Mouse (Mus musculus) hindbrain, embryonic 10.5 days (tissue): ENCODE measurements around the gene Dclk2. TPM values are rescaled to one million over a fixed set of nuclear protein-coding genes. Genes with fewer than 3 reads are reported as not detected.

Experiments used
- DNase-seq: peaks from one replicate; pipeline ENCODE4 v3.0.0-alpha.2; 2017; ENCODE audit warnings: low spot score
- H3K27ac ChIP-seq: fragments of 300-500 bp; sonication (generic); 2 replicates; pipeline ENCODE4 v1.5.1; 2016; ENCODE audit warnings: mild to moderate bottlenecking, moderate library complexity
- H3K27me3 ChIP-seq: fragments of 300-500 bp; sonication (generic); 2 replicates; pipeline ENCODE4 v1.6.1; 2016; ENCODE audit warnings: mild to moderate bottlenecking; ENCODE audit not compliant: poor library complexity, insufficient read depth, severe bottlenecking
- H3K36me3 ChIP-seq: fragments of 300-500 bp; sonication (generic); 2 replicates; pipeline ENCODE4 v1.6.1; 2016; ENCODE audit warnings: mild to moderate bottlenecking, moderate library complexity
- H3K4me1 ChIP-seq: fragments of 300-500 bp; sonication (generic); replicated peaks from 2 replicates; pipeline ENCODE4 v1.6.1; 2016; ENCODE audit warnings: mild to moderate bottlenecking
- H3K4me3 ChIP-seq: fragments of 300-500 bp; sonication (generic); 2 replicates; pipeline ENCODE4 v1.5.1; 2016; ENCODE audit warnings: mild to moderate bottlenecking, moderate library complexity
- H3K9me3 ChIP-seq: fragments of 300-500 bp; sonication (generic); 2 replicates; pipeline ENCODE4 v1.6.1; 2016; ENCODE audit warnings: mild to moderate bottlenecking, moderate library complexity
- WGBS: fragments of 180-500 bp; shearing (Covaris S2); methylation state at CpG from one replicate; pipeline ENCODE4 v1.1.7; 2016; 5-methylcytosine and 5-hydroxymethylcytosine counted together
- polyA plus RNA-seq: library from polyadenylated mRNA; unstranded; fragments of >200 nt; fragmentation: Nextera tagmentation; extraction: Ambion mirVana; gene quantifications from 2 replicates; pipeline ENCODE4 v1.2.1, GENCODE M21; 2016

Gene Dclk2
- polyA plus RNA-seq, 1 experiment from 2014 or later = 38.9 TPM

DNA sequence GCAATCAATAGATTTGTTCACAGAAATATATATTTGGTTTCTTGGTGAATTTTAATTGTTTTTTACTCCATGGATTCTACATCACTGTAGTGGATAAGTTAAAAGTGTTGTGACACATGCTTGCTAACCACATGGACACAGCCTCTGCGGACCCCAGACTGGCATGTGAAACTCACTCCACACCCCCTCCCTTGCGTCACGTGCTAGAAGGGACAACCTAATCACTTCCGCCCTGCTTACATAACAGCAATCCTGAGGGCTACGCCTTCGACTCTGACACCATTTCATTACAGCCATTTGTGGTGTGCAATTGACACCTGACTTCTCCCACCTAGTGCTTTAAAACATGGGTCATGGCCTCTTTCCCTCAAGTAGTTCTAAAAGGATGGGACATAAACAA, 36.7 kb downstream of the Dclk2 start:
- H3K27me3 ChIP-seq = no peaks in the 10 kb centered on the region
- H3K36me3 ChIP-seq = peaks cover 8% of the 10 kb centered on the region; the same call in 1 of the 2 replicates
- no peak for DNase-seq
- H3K27ac ChIP-seq = no peak overlapping the region
- H3K4me1 ChIP-seq = no peaks in the 10 kb centered on the region
- H3K4me3 ChIP-seq = no peak overlapping the region
- 0 out of 2 replicates have a peak, but pooled peaks cover 3% of the 10 kb centered on the region for H3K9me3 ChIP-seq
- 90% methylated on average over 6 of the region's 6 CpGs for WGBS

DNA sequence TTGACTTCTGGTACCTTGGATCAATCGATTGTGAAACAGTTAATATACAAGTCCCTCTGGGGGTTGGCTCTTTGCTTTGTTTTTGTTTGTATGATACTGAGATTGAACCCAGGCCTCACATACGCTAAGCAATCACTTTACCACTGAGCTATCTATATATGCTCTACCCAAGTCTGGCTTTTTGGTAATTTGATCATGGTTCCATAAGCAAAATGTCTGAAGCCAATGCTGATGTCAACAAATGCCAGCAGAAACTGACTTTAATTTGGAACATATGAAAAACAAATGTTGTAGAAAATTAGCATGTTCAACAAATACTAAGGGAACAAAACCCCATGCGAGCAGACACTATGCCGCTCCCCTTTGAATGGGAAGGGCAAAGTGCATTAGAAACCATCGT, 44.7 kb downstream of the Dclk2 start:
- WGBS = 65% methylated on average over 5 of the region's 5 CpGs
- no peak for DNase-seq
- no peaks in the 10 kb centered on the region for H3K36me3 ChIP-seq

DNA sequence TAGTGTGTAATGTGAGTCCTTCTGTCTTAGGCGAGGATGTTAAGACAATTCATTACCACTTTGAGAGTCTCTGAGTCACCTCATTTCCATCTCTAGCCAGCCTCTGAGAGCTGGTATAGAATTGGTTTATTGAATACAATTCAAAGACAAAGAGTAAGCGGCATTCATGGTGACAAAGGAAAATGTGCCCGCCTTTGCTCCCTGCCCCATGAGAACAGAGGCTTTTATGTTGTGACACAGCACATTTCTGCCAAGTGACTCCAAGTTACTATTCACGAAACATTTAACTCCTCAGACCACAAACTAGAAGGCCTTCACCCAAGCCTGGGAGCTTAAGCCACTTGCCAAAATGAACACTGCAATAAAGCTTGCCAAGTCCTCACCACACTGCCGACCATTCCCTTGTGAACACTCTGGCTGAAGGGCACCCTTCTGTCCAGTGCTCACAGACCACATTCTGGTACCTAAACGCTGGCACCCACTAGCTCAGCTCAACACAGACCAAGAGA, 47.5 kb downstream of the Dclk2 start:
- peak overlapping the region; percentile 83 for H3K27ac ChIP-seq
- no peaks in the 10 kb centered on the region for H3K36me3 ChIP-seq
- WGBS = 59% methylated on average over 6 of the region's 6 CpGs
- H3K9me3 ChIP-seq = no peaks in the 10 kb centered on the region
- DNase-seq = no peak
- H3K4me1 ChIP-seq = peaks cover 49% of the 10 kb centered on the region
- H3K4me3 ChIP-seq = no peak overlapping the region
- no peaks in the 10 kb centered on the region for H3K27me3 ChIP-seq

More for the DNA sequence above, 44.7 kb downstream of the Dclk2 start:
- H3K27ac ChIP-seq = no peak overlapping the region
- peaks cover 41% of the 10 kb centered on the region for H3K4me1 ChIP-seq
- no peaks in the 10 kb centered on the region for H3K27me3 ChIP-seq
- H3K4me3 ChIP-seq = no peak overlapping the region
- H3K9me3 ChIP-seq = no peaks in the 10 kb centered on the region

GRCm38 (mm10) chr3:86870952-86871351, 49.7 kb downstream of the Dclk2 start:
- no peak for DNase-seq
- Histone ChIP-seq H3K4me1 (peaks cover 37% of the 10 kb centered on the region), H3K27me3 (no peaks in the 10 kb centered on the region), H3K27ac (0 out of 2 replicates have a peak overlapping the region, but pooled peaks have one; percentile 2), H3K36me3 (no peaks in the 10 kb centered on the region), H3K9me3 (no peaks in the 10 kb centered on the region), H3K4me3 (no peak overlapping the region)
- WGBS = 80% methylated on average over 6 of the region's 6 CpGs

GRCm38 (mm10) chr3:86870411-86870810, 50.2 kb downstream of the Dclk2 start:
- Histone ChIP-seq H3K9me3 (no peaks in the 10 kb centered on the region), H3K4me3 (no peak overlapping the region), H3K27me3 (no peaks in the 10 kb centered on the region), H3K36me3 (no peaks in the 10 kb centered on the region), H3K27ac (peak overlapping the region; percentile 9; the same call in 1 of the 2 replicates), H3K4me1 (peaks cover 34% of the 10 kb centered on the region)
- no peak for DNase-seq
- 49% methylated on average over 3 of the region's 3 CpGs for WGBS

DNA sequence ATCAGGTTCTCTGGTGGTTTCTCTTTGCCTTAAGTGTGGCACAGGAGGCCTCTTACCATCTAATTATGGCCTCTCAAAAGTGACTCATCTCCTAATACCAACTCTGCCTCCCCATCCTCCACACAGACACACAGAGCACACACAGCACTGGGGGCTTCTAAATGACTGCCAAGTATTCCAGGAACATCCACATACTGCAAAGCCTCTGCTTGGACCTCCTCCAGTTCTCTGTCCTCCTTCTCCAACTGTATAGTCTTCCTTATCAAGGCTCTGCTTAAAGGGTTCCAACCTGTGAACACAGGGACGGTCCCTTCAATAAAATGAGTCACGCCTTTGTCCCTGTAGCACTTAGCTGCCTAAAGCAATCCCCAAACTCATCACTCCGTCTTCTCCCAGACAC, 51.9 kb downstream of the Dclk2 start:
- H3K27ac ChIP-seq = no peak overlapping the region
- H3K36me3 ChIP-seq = no peaks in the 10 kb centered on the region
- H3K27me3 ChIP-seq = no peaks in the 10 kb centered on the region
- no peaks in the 10 kb centered on the region for H3K9me3 ChIP-seq
- peaks cover 32% of the 10 kb centered on the region for H3K4me1 ChIP-seq
- WGBS = 90% methylated on average over 3 of the region's 3 CpGs
- DNase-seq = no peak
- H3K4me3 ChIP-seq = no peak overlapping the region

DNA sequence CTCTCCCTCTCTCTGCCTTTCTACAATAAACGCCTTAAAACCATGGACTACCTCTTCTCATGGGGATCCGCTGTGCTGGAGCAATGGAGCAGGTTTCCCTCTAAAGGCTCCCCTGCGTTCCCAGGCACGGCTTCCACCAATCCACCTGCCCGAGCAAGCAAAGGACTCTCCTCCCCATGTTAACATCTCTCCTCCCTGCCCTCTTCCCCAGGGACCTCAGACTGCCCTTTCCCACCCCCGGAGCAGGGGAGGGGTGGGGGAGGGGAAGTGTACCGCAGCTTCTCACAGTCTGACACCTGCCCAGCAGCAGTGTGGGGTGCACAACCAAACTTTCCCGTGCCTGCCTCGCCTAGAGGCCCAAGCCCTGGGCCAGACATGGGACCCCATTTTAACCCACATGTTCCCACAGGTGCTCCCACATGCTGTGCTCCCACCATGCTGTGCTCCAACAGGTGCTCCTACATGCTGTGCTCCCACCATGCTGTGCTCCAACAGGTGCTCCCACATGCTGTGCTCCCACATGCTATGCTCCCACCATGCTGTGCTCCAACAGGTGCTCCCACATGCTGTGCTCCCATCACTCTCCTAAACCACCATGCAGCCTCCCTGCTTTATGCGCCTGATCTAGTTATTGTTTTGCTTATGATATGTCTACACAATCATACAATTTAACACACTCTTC, 57.2 kb downstream of the Dclk2 start:
- peak overlapping the region; percentile 87 for H3K27ac ChIP-seq

GRCm38 (mm10) chr3:86862939-86863311, 57.7 kb downstream of the Dclk2 start:
- H3K27me3 ChIP-seq = no peaks in the 10 kb centered on the region
- H3K4me3 ChIP-seq = peak overlapping the region; percentile 39
- WGBS = 11% methylated on average over 3 of the region's 3 CpGs

More for the DNA sequence above, 57.2 kb downstream of the Dclk2 start:
- Histone ChIP-seq H3K36me3 (no peaks in the 10 kb centered on the region), H3K4me1 (peaks cover 42% of the 10 kb centered on the region), H3K4me3 (peak overlapping the region; percentile 39), H3K27me3 (no peaks in the 10 kb centered on the region), H3K9me3 (no peaks in the 10 kb centered on the region)
- WGBS = 25% methylated on average over 10 of the region's 10 CpGs
- no peak for DNase-seq

GRCm38 (mm10) chr3:86862245-86862938, 58.3 kb downstream of the Dclk2 start:
- H3K4me1 ChIP-seq = peaks cover 50% of the 10 kb centered on the region
- H3K36me3 ChIP-seq = no peaks in the 10 kb centered on the region
- WGBS = 69% methylated on average over 10 of the region's 10 CpGs
- H3K4me3 ChIP-seq = peak overlapping the region; percentile 39
- peak overlapping the region; percentile 87 for H3K27ac ChIP-seq
- no peaks in the 10 kb centered on the region for H3K27me3 ChIP-seq
- DNase-seq = no peak
- H3K9me3 ChIP-seq = no peaks in the 10 kb centered on the region

More at GRCm38 (mm10) chr3:86862939-86863311, 57.7 kb downstream of the Dclk2 start:
- no peaks in the 10 kb centered on the region for H3K9me3 ChIP-seq
- H3K4me1 ChIP-seq = peaks cover 47% of the 10 kb centered on the region
- peak overlapping the region; percentile 87 for H3K27ac ChIP-seq
- DNase-seq = peak; percentile 81
- no peaks in the 10 kb centered on the region for H3K36me3 ChIP-seq

DNA sequence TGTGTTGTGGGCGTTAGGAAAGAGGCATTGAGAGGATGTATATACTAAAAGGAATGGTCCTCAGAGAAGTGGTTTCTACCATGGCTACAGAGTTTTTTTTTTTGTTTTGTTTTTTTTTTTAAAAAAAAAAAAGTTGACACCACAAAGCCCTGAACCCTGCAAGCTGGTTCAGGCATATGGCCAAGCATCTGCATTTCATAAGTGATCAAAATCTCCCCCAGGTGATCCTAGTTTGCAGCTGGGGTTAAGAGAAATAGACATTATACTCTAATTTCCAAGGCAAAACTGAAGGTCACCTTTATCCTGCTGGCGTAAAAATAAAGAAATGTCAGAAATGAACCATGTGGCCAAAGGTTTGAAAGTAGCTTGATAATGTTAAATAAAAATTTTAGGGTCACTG, 60.9 kb downstream of the Dclk2 start:
- Histone ChIP-seq H3K4me1 (peaks cover 50% of the 10 kb centered on the region), H3K36me3 (no peaks in the 10 kb centered on the region), H3K4me3 (no peak overlapping the region), H3K27me3 (no peaks in the 10 kb centered on the region), H3K27ac (no peak overlapping the region), H3K9me3 (no peaks in the 10 kb centered on the region)
- 86% methylated on average over 2 of the region's 2 CpGs for WGBS
- no peak for DNase-seq

- no peaks in the 10 kb centered on the region for H3K27me3 ChIP-seq
- no peak overlapping the region for H3K4me3 ChIP-seq
- H3K36me3 ChIP-seq = no peaks in the 10 kb centered on the region
- no peak for DNase-seq
- H3K9me3 ChIP-seq = no peaks in the 10 kb centered on the region
- peaks cover 53% of the 10 kb centered on the region for H3K4me1 ChIP-seq
- no peak overlapping the region for H3K27ac ChIP-seq
- WGBS = 95% methylated on average over 5 of the region's 5 CpGs
Observed at GRCm38 (mm10) chr3:86858699-86859098, 62.0 kb downstream of the Dclk2 start.

- DNase-seq = no peak
- Histone ChIP-seq H3K9me3 (no peaks in the 10 kb centered on the region), H3K4me1 (peaks cover 53% of the 10 kb centered on the region), H3K4me3 (no peak overlapping the region), H3K27ac (no peak overlapping the region), H3K36me3 (no peaks in the 10 kb centered on the region), H3K27me3 (no peaks in the 10 kb centered on the region)
- 70% methylated on average over 8 of the region's 8 CpGs for WGBS
Observed at GRCm38 (mm10) chr3:86857833-86858398, 62.7 kb downstream of the Dclk2 start.

DNA sequence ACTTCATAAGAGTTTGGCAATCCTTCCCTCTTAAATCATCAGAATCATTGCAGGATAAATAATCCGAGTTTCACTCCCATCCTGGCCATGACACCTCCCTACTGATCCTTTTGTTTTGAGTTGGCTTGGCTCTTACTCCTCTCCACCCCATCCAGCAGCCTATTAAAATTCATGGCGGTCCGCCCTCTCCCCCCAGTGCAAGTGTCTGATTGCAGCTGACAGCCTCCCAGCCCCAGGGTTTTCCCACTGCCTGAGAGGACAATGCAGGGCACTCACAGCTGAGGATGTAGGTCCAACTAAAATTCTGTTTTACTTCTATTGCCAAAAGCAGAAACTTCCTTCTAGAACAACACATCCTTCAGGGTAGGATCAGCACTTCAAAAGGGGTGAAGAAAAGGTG, 67.8 kb downstream of the Dclk2 start:
- Histone ChIP-seq H3K36me3 (no peaks in the 10 kb centered on the region), H3K4me1 (peaks cover 39% of the 10 kb centered on the region), H3K27me3 (no peaks in the 10 kb centered on the region), H3K27ac (peak overlapping the region; percentile 82), H3K9me3 (no peaks in the 10 kb centered on the region), H3K4me3 (no peak overlapping the region)
- WGBS = 35% methylated on average over 3 of the region's 3 CpGs
- DNase-seq = peak; percentile 45
